Mouse (Mus musculus) liver, embryonic 13.5 days (tissue): ENCODE measurements around the gene Pafah1b2. TPM values are rescaled to one million over a fixed set of nuclear protein-coding genes. Genes with fewer than 3 reads are reported as not detected.

Experiments used
- ATAC-seq: fragments of 200-750 bp; cut with Nextera tagmentation; 2 replicates; pipeline ENCODE4 v1.8.0; 2017; ENCODE audit warnings: low read depth, mild to moderate bottlenecking, moderate number of reproducible peaks, moderate library complexity
- DNase-seq: peaks from one replicate; pipeline ENCODE4 v3.0.0; 2022
- H3K27ac ChIP-seq: fragments of 300-500 bp; sonication (generic); 2 replicates; pipeline ENCODE4 v1.5.1; 2015; ENCODE audit warnings: moderate library complexity, mild to moderate bottlenecking, inconsistent platforms
- H3K27me3 ChIP-seq: fragments of 300-500 bp; sonication (generic); 2 replicates; pipeline ENCODE4 v1.6.1; 2015; ENCODE audit warnings: mild to moderate bottlenecking, inconsistent platforms
- H3K36me3 ChIP-seq: fragments of 300-500 bp; sonication (generic); 2 replicates; pipeline ENCODE4 v1.6.1; 2015; ENCODE audit warnings: mild to moderate bottlenecking, inconsistent platforms
- H3K4me1 ChIP-seq: fragments of 300-500 bp; sonication (generic); replicated peaks from 2 replicates; pipeline ENCODE4 v1.6.1; 2015; ENCODE audit warnings: inconsistent platforms
- H3K4me2 ChIP-seq: fragments of 300-500 bp; sonication (generic); 2 replicates; pipeline ENCODE4 v1.6.1; 2015; ENCODE audit warnings: inconsistent platforms, mild to moderate bottlenecking, moderate library complexity
- H3K4me3 ChIP-seq: fragments of 300-500 bp; sonication (generic); replicated peaks from 2 replicates; pipeline ENCODE4 v1.5.1; 2015; ENCODE audit warnings: mild to moderate bottlenecking, inconsistent platforms
- H3K9ac ChIP-seq: fragments of 300-500 bp; sonication (generic); 2 replicates; pipeline ENCODE4 v1.6.1; 2015; ENCODE audit warnings: mild to moderate bottlenecking, inconsistent platforms
- H3K9me3 ChIP-seq: fragments of 300-500 bp; sonication (generic); replicated peaks from 2 replicates; pipeline ENCODE4 v1.6.1; 2016; ENCODE audit warnings: inconsistent platforms
- WGBS: fragments of 180-500 bp; shearing (Covaris S2); methylation state at CpG from one replicate; pipeline ENCODE4 v1.1.7; 2015; ENCODE audit not compliant: insufficient replicate concordance; 5-methylcytosine and 5-hydroxymethylcytosine counted together
- polyA plus RNA-seq: library from polyadenylated mRNA; unstranded; fragments of >200 nt; fragmentation: Nextera tagmentation; extraction: Ambion mirVana; gene quantifications from 2 replicates; pipeline ENCODE4 v1.2.1, GENCODE M21; 2015

Gene Pafah1b2
- 80.3 and 92.8 TPM in 2 replicates for polyA plus RNA-seq

DNA sequence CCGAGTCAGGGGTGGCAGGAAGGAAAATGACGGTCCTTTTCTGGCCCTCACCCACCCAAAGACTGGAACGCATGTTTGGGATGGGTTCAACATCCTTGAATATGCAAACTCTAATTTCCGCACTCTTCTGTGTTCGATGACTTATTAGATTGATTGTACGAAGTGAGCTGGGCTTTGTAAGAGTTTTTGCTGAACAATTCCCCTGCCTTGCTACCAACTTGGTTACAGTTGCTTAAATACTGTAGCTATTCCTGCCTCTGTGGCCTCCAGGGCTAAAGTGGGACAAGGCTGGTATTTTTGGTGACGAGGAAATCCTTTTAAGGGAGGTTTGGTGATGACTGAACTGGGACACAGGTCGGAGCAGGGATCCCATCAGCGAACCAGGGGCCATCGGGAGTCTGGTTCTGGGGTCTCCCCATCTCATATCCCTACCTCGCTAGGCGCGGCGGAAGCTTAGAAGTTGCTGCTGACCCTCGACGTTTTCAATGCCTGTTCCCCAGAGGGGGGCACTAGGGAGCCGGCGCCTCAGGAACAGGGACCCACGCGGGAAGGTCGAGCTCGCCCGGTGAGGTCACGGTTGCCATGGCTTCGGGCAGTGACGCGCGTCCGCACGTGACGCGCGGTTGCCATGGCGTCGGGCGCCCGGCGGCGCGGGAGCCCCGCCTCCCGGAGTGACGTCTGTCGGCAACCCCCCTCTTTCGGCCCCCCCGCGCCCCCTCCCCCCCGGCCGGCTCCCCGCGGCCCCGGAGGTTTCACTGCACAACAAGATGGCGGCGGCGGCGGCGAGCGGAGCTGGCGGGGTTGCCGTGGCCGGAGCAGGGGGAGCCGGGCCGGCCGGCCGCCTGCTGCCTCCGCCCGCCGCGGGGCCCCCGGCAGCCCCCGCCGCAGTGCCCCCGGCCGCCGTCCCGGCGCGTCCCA lies at the start of gene Pafah1b2, which contains the start of gene Sik3:
TSS of gene Pafah1b2 (minus strand) at position 600 of the 918 bp plus-strand sequence.
TSS of gene Sik3 (plus strand) at position 730 of the 918 bp plus-strand sequence.
- Histone ChIP-seq H3K9ac (peak within 1 kb of the TSS; percentile 89), H3K27ac (peak within 1 kb of the TSS; percentile 77), H3K36me3 (no peaks in the 10 kb centered on the region), H3K4me3 (peak within 1 kb of the TSS; percentile 86), H3K4me1 (peaks cover 77% of the 10 kb centered on the region), H3K4me2 (peak within 1 kb of the TSS; percentile 94), H3K9me3 (no peaks in the 10 kb centered on the region), H3K27me3 (no peaks in the 10 kb centered on the region)
- peak; percentile 77 for ATAC-seq
- 2% methylated on average over 58 of the region's 78 CpGs for whole genome bisulfite sequencing
- DNase-seq, result peak; percentile 86

DNA sequence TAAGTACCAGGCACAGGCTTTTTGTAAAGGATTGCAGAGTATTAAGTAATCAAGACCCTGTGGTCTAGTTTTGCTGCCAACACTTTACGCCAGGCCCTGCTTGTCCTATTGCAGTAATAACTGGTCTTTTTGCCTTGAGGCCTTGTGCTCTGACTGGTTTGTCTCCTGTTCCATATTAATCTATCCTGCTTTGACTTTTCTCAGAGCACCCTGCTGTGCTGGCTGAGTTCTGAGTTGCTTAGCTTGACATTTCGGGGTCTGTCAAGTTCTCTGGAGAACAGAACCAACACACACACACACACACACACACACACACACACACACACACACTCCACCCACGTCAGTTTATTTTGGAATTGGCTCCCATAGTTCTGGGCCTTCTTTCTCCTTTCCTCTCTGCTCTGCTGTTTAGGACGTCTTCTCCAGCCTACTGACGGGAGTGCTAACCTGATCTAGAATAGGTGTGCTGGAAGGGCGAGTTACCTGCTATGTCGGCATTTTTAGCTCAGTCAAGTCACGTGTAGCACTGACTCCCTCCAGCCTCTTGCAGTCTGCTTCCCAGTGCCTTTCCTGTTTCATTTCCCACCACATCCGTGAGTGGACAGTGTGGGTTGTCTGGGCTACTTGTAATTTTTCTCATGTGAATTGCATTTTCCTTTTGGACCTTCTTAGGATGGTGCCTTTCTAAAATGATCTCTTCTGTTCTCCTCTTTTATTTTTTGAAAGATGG lies 49.4 kb upstream of the Pafah1b2 start:
- Histone ChIP-seq H3K27ac (no peak overlapping the region), H3K9me3 (no peaks in the 10 kb centered on the region), H3K4me3 (no peak overlapping the region), H3K4me2 (no peak overlapping the region), H3K36me3 (no peaks in the 10 kb centered on the region), H3K27me3 (no peaks in the 10 kb centered on the region), H3K9ac (no peak overlapping the region), H3K4me1 (peaks cover 28% of the 10 kb centered on the region)
- DNase-seq (no peak), ATAC-seq (no peak)
- WGBS, result 68% methylated on average over 9 of the region's 9 CpGs

DNA sequence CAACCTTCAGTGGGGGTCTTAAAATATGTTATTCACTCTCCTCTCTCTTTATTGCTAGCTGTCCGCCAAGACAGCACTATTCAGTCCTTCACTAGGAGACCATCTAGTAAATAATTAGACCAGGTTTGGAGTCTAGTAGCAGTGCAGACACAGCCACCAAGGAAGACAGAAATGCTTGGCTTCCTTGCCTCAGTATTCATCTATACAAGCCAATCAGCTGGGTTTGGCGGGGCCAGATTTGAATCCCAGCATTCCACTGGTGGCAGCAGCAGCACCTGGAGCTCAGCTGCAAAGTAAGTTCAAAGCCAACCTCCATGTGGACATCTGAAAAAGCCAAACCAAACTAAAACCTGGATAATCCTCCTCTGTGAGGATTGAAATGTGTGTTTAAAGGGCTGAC lies 47.8 kb upstream of the Pafah1b2 start:
- no peaks in the 10 kb centered on the region for H3K27me3 ChIP-seq
- no peaks in the 10 kb centered on the region for H3K36me3 ChIP-seq
- H3K4me2 ChIP-seq, result no peak overlapping the region
- 77% methylated on average over 2 of the region's 2 CpGs for WGBS
- ATAC-seq (no peak), DNase-seq (no peak)
- no peak overlapping the region for H3K9ac ChIP-seq
- H3K4me1 ChIP-seq, result peaks cover 16% of the 10 kb centered on the region
- no peak overlapping the region for H3K4me3 ChIP-seq
- no peaks in the 10 kb centered on the region for H3K9me3 ChIP-seq
- no peak overlapping the region for H3K27ac ChIP-seq

DNA sequence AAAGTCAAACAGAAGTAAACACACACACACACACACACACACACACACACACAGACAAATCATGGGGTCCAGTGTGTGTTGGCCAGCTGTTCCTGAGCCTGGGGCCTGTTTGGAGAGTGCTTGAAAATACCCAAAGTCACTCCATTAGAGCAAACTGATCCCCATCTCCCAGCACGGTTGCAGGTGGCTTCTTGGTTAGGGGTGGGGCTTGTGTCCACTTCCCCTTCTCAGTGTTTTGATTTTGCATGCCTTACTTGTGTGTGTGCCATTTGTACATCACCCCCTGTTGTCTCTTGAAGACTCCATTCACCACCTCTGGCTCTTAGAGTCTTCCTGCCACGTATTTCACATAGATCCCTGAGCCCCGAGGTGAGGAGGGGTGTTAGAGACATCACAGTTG lies 45.6 kb upstream of the Pafah1b2 start:
- DNase-seq, result no peak
- WGBS, result 49% methylated on average over 3 of the region's 3 CpGs
- no peak overlapping the region for H3K27ac ChIP-seq
- peaks cover 19% of the 10 kb centered on the region for H3K4me1 ChIP-seq
- H3K4me2 ChIP-seq, result no peak overlapping the region
- no peak overlapping the region for H3K4me3 ChIP-seq
- no peaks in the 10 kb centered on the region for H3K36me3 ChIP-seq
- no peaks in the 10 kb centered on the region for H3K9me3 ChIP-seq
- ATAC-seq, result no peak
- H3K9ac ChIP-seq, result no peak overlapping the region
- H3K27me3 ChIP-seq, result no peaks in the 10 kb centered on the region

DNA sequence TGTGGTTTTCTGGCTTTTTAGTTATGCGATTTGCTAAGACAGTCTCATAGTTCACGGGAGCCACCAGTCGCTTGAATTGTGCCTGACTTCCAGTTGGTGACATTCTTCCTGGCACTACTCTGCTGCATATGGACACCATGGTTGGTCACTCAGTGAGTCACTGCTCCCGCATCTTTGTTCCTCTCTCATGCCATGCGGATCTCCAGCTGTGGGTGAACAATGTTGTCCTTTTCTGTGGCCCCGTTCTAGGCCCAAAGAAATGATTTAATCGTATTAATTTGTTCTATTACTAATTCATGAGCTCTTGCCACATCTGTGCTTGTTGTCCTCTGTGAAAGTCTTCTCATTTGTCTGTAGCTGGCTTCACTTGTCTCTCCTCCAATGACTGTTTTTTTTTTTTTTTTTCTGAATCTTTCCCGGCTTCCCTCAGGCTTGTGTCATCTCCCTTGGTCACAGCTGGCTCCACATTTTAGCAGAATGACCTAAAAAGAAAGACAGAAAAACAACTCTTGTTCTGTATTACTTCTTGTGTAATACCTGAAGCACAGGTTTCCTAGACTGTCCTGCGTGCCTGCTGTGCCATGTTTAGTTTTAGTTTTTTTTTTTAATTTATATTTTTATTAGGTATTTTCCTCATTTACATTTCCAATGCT lies 40.6 kb upstream of the Pafah1b2 start:
- no peak for ATAC-seq
- WGBS, result 78% methylated on average over 9 of the region's 9 CpGs
- H3K27me3 ChIP-seq, result no peaks in the 10 kb centered on the region
- no peaks in the 10 kb centered on the region for H3K36me3 ChIP-seq
- no peak overlapping the region for H3K4me3 ChIP-seq
- no peaks in the 10 kb centered on the region for H3K9me3 ChIP-seq
- peaks cover 38% of the 10 kb centered on the region for H3K4me1 ChIP-seq
- no peak overlapping the region for H3K9ac ChIP-seq
- DNase-seq, result no peak
- H3K27ac ChIP-seq, result no peak overlapping the region
- H3K4me2 ChIP-seq, result no peak overlapping the region

DNA sequence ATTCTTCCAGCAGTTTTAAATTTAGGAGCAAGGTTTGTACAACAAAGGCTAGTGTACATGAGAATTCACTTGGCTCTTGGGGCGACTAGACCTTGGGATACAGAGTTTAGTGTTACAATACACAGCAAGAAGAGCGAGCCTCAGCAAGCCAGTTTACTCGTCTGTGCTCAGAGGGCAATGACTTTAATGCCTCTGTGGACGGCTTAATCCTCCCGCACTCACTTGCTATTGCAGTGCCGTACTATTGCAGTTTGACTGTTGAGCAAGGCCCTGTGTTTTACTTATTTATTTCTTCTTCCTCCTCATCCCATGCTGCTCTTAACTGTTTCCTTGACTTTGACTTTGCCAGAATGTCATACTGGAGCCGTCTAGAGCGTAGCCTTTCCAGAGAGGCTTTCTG lies 37.7 kb upstream of the Pafah1b2 start:
- Histone ChIP-seq H3K36me3 (no peaks in the 10 kb centered on the region), H3K27me3 (no peaks in the 10 kb centered on the region), H3K4me1 (peaks cover 50% of the 10 kb centered on the region), H3K4me3 (no peak overlapping the region), H3K4me2 (no peak overlapping the region), H3K9me3 (no peaks in the 10 kb centered on the region), H3K9ac (no peak overlapping the region), H3K27ac (no peak overlapping the region)
- ATAC-seq (no peak), DNase-seq (no peak)
- WGBS, result 71% methylated on average over 8 of the region's 8 CpGs

DNA sequence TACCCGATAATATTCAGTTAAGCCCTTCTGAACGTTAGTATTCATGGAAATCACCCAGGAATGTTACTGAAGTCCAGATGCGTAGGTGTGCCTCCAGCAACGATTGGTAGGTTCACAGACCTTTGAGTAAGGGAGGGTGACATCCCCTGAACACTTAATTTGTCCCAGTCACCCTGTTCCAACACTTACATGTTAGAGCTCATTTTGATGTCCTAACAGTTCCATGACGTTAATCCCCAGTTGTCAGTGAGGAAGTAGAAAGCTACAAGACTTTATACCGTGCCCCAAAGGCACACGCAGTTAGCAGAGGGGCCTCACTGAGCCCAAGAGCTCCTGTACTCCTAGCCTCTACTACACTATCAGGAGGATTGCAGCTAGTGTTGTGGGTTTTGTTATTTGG lies 37.0 kb upstream of the Pafah1b2 start:
- no peaks in the 10 kb centered on the region for H3K9me3 ChIP-seq
- no peak overlapping the region for H3K9ac ChIP-seq
- H3K27me3 ChIP-seq, result no peaks in the 10 kb centered on the region
- no peak overlapping the region for H3K4me3 ChIP-seq
- H3K4me1 ChIP-seq, result peaks cover 49% of the 10 kb centered on the region
- 45% methylated on average over 7 of the region's 7 CpGs for WGBS
- ATAC-seq (no peak), DNase-seq (no peak)
- no peak overlapping the region for H3K4me2 ChIP-seq
- no peaks in the 10 kb centered on the region for H3K36me3 ChIP-seq
- no peak overlapping the region for H3K27ac ChIP-seq

DNA sequence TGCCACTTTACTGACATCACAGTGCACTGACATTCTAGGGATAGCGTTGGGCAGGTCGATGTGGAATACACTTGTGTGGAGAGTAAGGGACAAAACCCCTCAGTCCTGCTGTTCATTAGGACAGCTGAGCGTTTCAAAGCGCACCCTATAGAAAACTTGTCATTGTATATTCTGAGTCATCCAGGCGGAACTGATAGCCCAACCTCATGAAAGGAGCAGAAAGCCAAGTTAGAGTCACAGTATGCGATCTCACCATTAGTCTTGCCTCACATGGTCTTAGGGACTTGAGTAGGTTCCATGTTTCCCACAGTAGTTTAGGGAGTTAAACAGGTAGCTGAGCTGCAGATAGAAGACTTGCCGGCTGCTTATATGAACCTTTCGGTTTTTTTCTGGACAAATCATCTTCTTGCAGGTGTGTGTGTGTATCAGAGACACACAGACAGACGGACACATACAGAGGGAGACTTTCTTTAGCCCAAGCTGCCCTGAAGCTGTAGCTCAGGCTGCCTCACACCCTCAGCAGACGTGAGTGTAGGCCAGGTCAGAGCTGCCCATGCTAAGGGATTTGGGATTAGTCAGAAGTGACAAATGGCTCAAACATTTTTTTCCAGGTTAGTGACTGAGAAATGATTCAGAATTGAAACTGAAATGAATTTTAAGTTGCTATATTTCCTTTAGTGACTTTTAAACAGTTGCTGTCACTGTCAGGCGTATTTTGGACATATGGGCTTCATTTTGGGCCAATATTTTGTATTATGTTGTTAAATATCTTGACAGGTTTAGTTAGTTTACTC lies 34.4 kb upstream of the Pafah1b2 start:
- Histone ChIP-seq H3K27ac (no peak overlapping the region), H3K9me3 (no peaks in the 10 kb centered on the region), H3K4me3 (no peak overlapping the region), H3K4me1 (peaks cover 47% of the 10 kb centered on the region), H3K27me3 (no peaks in the 10 kb centered on the region), H3K4me2 (no peak overlapping the region), H3K36me3 (no peaks in the 10 kb centered on the region), H3K9ac (no peak overlapping the region)
- DNase-seq, result no peak
- no peak for ATAC-seq
- 75% methylated on average over 11 of the region's 11 CpGs for WGBS

DNA sequence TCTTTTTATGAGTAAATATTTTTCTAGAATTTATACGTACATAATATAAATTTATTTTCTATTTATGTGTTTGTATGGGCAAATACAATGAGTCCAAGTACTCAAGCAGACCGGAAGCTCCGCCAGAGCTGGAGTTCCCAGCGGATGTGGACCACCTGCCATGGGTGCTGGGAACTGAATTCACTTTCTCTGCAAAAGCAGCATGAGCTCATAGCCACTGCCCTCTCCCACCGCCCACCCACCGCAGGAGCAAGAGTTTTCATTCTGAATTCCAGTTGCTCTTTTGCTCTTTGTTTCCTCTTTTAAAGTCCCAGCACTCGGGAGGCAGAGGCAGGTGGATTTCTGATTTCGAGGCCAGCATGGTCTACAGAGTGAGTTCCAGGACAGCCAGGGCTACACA lies 31.1 kb upstream of the Pafah1b2 start:
- no peaks in the 10 kb centered on the region for H3K9me3 ChIP-seq
- 76% methylated on average over 8 of the region's 8 CpGs for WGBS

DNA sequence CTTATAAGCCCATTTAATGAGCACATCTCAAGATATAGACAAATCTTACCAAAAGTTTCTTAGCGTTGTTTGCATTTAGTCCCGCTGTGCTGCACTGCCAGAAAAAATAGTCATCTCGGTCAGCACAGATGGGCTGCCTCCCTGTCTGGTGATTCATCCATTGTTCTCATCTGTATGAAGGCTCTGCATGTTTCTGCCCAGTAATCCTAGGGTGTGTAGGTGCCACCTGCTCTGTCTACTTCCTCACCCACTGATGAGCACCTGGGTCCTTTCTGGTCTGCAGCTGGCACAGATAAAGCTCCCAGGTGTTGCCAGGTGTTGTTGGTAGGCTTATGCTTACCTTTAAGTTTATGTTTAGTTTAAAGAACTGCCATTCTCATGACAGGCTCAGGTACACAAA lies 29.9 kb upstream of the Pafah1b2 start:
- 0 out of 2 replicates have a peak, but pooled peaks cover 9% of the 10 kb centered on the region for H3K4me1 ChIP-seq
- no peaks in the 10 kb centered on the region for H3K27me3 ChIP-seq
- DNase-seq (no peak), ATAC-seq (no peak)
- H3K9ac ChIP-seq, result no peak overlapping the region
- WGBS, result 88% methylated on average over 3 of the region's 3 CpGs
- no peak overlapping the region for H3K27ac ChIP-seq
- H3K9me3 ChIP-seq, result no peaks in the 10 kb centered on the region
- no peak overlapping the region for H3K4me2 ChIP-seq
- no peaks in the 10 kb centered on the region; the same call in 1 of the 2 replicates for H3K36me3 ChIP-seq
- no peak overlapping the region for H3K4me3 ChIP-seq

More for the DNA sequence above, 31.1 kb upstream of the Pafah1b2 start:
- Histone ChIP-seq H3K36me3 (no peaks in the 10 kb centered on the region; the same call in 1 of the 2 replicates), H3K4me2 (no peak overlapping the region), H3K4me3 (no peak overlapping the region), H3K4me1 (peaks cover 16% of the 10 kb centered on the region), H3K27me3 (no peaks in the 10 kb centered on the region), H3K27ac (no peak overlapping the region), H3K9ac (no peak overlapping the region)
- no peak for DNase-seq
- ATAC-seq, result no peak
